Mouse (Mus musculus): ENCODE data around the gene Eef1a1. TPM values are rescaled to one million over a fixed set of nuclear protein-coding genes. Genes with fewer than 3 reads are reported as not detected.

Gene Eef1a1
- total and polyA plus RNA-seq, 3 experiments, result 901 to 1,045 (median 970) TPM

GRCm38 (mm10) chr9:78506002-78506721, 17.2 kb upstream of the Eef1a1 start:
- H3K4me3 ChIP-seq, result no peak overlapping the region
- intact Hi-C loops (cut with DNase I), result no loop called here
- WGBS, result 22% methylated on average over 11 of the region's 11 CpGs
- TF ChIP-seq POLR2A (IDR thresholded peaks at IDR 0.05; ENCODE audit: insufficient read depth, low read depth, low read length) (no peak), EP300 (IDR thresholded peaks at IDR 0.05; ENCODE audit: insufficient read depth, low read depth, low read length) (no peak), CTCF (IDR thresholded peaks at IDR 0.05) (no peak)
- no peaks in the 10 kb centered on the region for H3K27me3 ChIP-seq (ENCODE audit: control insufficient read depth, insufficient read depth, low read length)
- H3K36me3 ChIP-seq (ENCODE audit: control insufficient read depth, insufficient read depth, low read length), result no peaks in the 10 kb centered on the region
- no peak overlapping the region for H3K9ac ChIP-seq (ENCODE audit: low read depth, low read length)
- no peaks in the 10 kb centered on the region; the same call in 1 of the 2 replicates for H3K4me1 ChIP-seq (ENCODE audit: control insufficient read depth, insufficient read depth, low read length)
- H3K27ac ChIP-seq, result no peak overlapping the region
- DNase-seq, result no peak
- no peaks in the 10 kb centered on the region for H3K79me2 ChIP-seq (replicated peaks; ENCODE audit: control insufficient read depth, insufficient read depth, low read length)

- Histone ChIP-seq H3K27me3 (ENCODE audit: control insufficient read depth, insufficient read depth, low read length) (no peaks in the 10 kb centered on the region), H3K79me2 (replicated peaks; ENCODE audit: control insufficient read depth, insufficient read depth, low read length) (no peaks in the 10 kb centered on the region), H3K27ac (no peak overlapping the region), H3K9ac (ENCODE audit: low read depth, low read length) (no peak overlapping the region), H3K4me1 (ENCODE audit: control insufficient read depth, insufficient read depth, low read length) (no peaks in the 10 kb centered on the region; the same call in 1 of the 2 replicates), H3K36me3 (ENCODE audit: control insufficient read depth, insufficient read depth, low read length) (no peaks in the 10 kb centered on the region), H3K4me3 (no peak overlapping the region)
- TF ChIP-seq CTCF (IDR thresholded peaks at IDR 0.05), result no peak
- DNase-seq, result no peak
- 92% methylated on average over 6 of the region's 6 CpGs for WGBS
- intact Hi-C loops (cut with DNase I), result no loop called here
Measured at GRCm38 (mm10) chr9:78505223-78505622, 16.3 kb upstream of the Eef1a1 start.

- intact Hi-C loops (cut with DNase I), result no loop called here
- DNase-seq, result no peak
- WGBS, result 66% methylated on average over 3 of the region's 3 CpGs
- Histone ChIP-seq H3K79me2 (replicated peaks; ENCODE audit: control insufficient read depth, insufficient read depth, low read length) (no peaks in the 10 kb centered on the region), H3K27me3 (ENCODE audit: control insufficient read depth, insufficient read depth, low read length) (no peaks in the 10 kb centered on the region), H3K9ac (ENCODE audit: low read depth, low read length) (no peak overlapping the region), H3K4me1 (ENCODE audit: control insufficient read depth, insufficient read depth, low read length) (no peaks in the 10 kb centered on the region; the same call in 1 of the 2 replicates), H3K36me3 (ENCODE audit: control insufficient read depth, insufficient read depth, low read length) (no peaks in the 10 kb centered on the region), H3K4me3 (no peak overlapping the region), H3K27ac (no peak overlapping the region)
- no peak for TF ChIP-seq POLR2A (IDR thresholded peaks at IDR 0.05; ENCODE audit: insufficient read depth, low read depth, low read length)
- TF ChIP-seq CTCF (IDR thresholded peaks at IDR 0.05), result no peak
Measured at GRCm38 (mm10) chr9:78504679-78505078, 15.7 kb upstream of the Eef1a1 start.

- DNase-seq, result no peak
- TF ChIP-seq POLR2A (IDR thresholded peaks at IDR 0.05; ENCODE audit: insufficient read depth, low read depth, low read length), result no peak
- TF ChIP-seq CTCF (IDR thresholded peaks at IDR 0.05), result no peak
- no peak for TF ChIP-seq EP300 (IDR thresholded peaks at IDR 0.05; ENCODE audit: insufficient read depth, low read depth, low read length)
- Histone ChIP-seq H3K79me2 (replicated peaks; ENCODE audit: control insufficient read depth, insufficient read depth, low read length) (no peaks in the 10 kb centered on the region), H3K9ac (ENCODE audit: low read depth, low read length) (no peak overlapping the region), H3K4me1 (ENCODE audit: control insufficient read depth, insufficient read depth, low read length) (no peaks in the 10 kb centered on the region; the same call in 1 of the 2 replicates), H3K27me3 (ENCODE audit: control insufficient read depth, insufficient read depth, low read length) (no peaks in the 10 kb centered on the region), H3K4me3 (no peak overlapping the region), H3K36me3 (ENCODE audit: control insufficient read depth, insufficient read depth, low read length) (no peaks in the 10 kb centered on the region), H3K27ac (no peak overlapping the region)
- 86% methylated on average over 4 of the region's 4 CpGs for WGBS
- intact Hi-C loops (cut with DNase I), result no loop called here
Measured at GRCm38 (mm10) chr9:78504133-78504532, 15.2 kb upstream of the Eef1a1 start.

- Histone ChIP-seq H3K4me3 (no peak overlapping the region), H3K9ac (ENCODE audit: low read depth, low read length) (no peak overlapping the region), H3K4me1 (ENCODE audit: control insufficient read depth, insufficient read depth, low read length) (no peaks in the 10 kb centered on the region; the same call in 1 of the 2 replicates), H3K79me2 (replicated peaks; ENCODE audit: control insufficient read depth, insufficient read depth, low read length) (no peaks in the 10 kb centered on the region), H3K27me3 (ENCODE audit: control insufficient read depth, insufficient read depth, low read length) (no peaks in the 10 kb centered on the region), H3K27ac (no peak overlapping the region), H3K36me3 (ENCODE audit: control insufficient read depth, insufficient read depth, low read length) (no peaks in the 10 kb centered on the region)
- DNase-seq, result no peak
- WGBS, result 35% methylated on average over 6 of the region's 6 CpGs
- intact Hi-C loops (cut with DNase I), result no loop called here
- no peak for TF ChIP-seq POLR2A (IDR thresholded peaks at IDR 0.05; ENCODE audit: insufficient read depth, low read depth, low read length)
- TF ChIP-seq CTCF (IDR thresholded peaks at IDR 0.05), result no peak
- no peak for TF ChIP-seq EP300 (IDR thresholded peaks at IDR 0.05; ENCODE audit: insufficient read depth, low read depth, low read length)
Measured at GRCm38 (mm10) chr9:78503223-78504079, 14.5 kb upstream of the Eef1a1 start.

GRCm38 (mm10) chr9:78501284-78501683, 12.3 kb upstream of the Eef1a1 start:
- intact Hi-C loops (cut with DNase I), result no loop called here
- no peaks in the 10 kb centered on the region for H3K27me3 ChIP-seq (ENCODE audit: control insufficient read depth, insufficient read depth, low read length)
- no peak overlapping the region for H3K9ac ChIP-seq (ENCODE audit: low read depth, low read length)
- no peak for DNase-seq
- WGBS, result 80% methylated on average over 4 of the region's 4 CpGs
- no peak overlapping the region for H3K27ac ChIP-seq
- no peaks in the 10 kb centered on the region; the same call in 1 of the 2 replicates for H3K4me1 ChIP-seq (ENCODE audit: control insufficient read depth, insufficient read depth, low read length)
- H3K79me2 ChIP-seq (replicated peaks; ENCODE audit: control insufficient read depth, insufficient read depth, low read length), result no peaks in the 10 kb centered on the region
- TF ChIP-seq EP300 (IDR thresholded peaks at IDR 0.05; ENCODE audit: insufficient read depth, low read depth, low read length) (no peak), CTCF (IDR thresholded peaks at IDR 0.05) (no peak), POLR2A (IDR thresholded peaks at IDR 0.05; ENCODE audit: insufficient read depth, low read depth, low read length) (no peak)
- no peak overlapping the region for H3K4me3 ChIP-seq
- no peaks in the 10 kb centered on the region for H3K36me3 ChIP-seq (ENCODE audit: control insufficient read depth, insufficient read depth, low read length)
